Mouse (Mus musculus): ENCODE data around the gene Moxd1.

- TF ChIP-seq POLR2A (IDR thresholded peaks at IDR 0.05; ENCODE audit: borderline replicate concordance, extremely low read depth, insufficient read depth, insufficient read length, poor library complexity, severe bottlenecking), result no peak
- no peak for TF ChIP-seq CTCF (IDR thresholded peaks at IDR 0.05; ENCODE audit: borderline replicate concordance, extremely low read depth, insufficient read depth, insufficient read length)
Observed at GRCm38 (mm10) chr10:24210075-24210474, 13.2 kb upstream of the Moxd1 start.
